Mouse (Mus musculus) G1E-ER4 (cell line): ENCODE measurements around the gene Dct. TPM values are rescaled to one million over a fixed set of nuclear protein-coding genes. Genes with fewer than 3 reads are reported as not detected.

Experiments
- GATA1 ChIP-seq: IDR thresholded peaks from one replicate; pipeline ENCODE4 v1.8.0; 2012; ENCODE audit warnings: low read length, inconsistent platforms
- polyA plus RNA-seq: library from polyadenylated mRNA; stranded (reverse); fragments of >175 nt; gene quantifications from 2 replicates; pipeline ENCODE4 v1.2.3, GENCODE M21; 2012

Gene Dct
- not detected in 2 replicates for polyA plus RNA-seq

DNA sequence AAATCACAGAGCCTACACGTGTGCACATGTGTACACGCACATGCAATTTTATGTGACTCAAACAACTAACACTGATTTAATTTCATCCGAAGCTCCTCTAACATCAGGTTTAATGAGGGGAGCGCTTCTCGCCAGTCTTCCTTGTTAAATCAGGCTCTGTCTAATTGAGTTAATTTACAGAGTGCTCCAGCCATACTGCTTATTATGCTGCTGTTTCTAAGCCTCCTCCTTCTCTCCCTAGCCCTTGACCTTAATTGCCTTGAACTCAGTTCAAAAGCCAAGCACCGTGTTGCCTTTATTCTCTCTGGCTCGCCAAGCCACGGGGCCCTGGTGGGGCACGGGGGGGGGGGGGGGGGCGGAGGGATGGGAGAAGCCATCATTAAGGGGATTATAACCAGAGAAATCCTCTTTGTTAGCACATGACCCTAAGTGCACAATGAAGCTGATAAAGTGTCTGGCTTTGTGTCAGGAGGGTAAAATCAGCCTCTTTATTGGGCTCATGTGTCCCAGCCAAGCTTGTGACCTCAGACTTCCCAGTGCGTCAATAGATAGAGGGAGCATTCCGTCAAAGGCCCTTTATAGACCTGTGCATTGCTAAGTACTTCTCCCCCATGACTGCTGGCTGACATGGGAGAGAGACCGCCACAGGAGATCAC is at the start of gene Dct:
TSS of gene Dct (minus strand) at position 270 of the 656 bp plus-strand sequence.
- no peak for TF ChIP-seq GATA1

DNA sequence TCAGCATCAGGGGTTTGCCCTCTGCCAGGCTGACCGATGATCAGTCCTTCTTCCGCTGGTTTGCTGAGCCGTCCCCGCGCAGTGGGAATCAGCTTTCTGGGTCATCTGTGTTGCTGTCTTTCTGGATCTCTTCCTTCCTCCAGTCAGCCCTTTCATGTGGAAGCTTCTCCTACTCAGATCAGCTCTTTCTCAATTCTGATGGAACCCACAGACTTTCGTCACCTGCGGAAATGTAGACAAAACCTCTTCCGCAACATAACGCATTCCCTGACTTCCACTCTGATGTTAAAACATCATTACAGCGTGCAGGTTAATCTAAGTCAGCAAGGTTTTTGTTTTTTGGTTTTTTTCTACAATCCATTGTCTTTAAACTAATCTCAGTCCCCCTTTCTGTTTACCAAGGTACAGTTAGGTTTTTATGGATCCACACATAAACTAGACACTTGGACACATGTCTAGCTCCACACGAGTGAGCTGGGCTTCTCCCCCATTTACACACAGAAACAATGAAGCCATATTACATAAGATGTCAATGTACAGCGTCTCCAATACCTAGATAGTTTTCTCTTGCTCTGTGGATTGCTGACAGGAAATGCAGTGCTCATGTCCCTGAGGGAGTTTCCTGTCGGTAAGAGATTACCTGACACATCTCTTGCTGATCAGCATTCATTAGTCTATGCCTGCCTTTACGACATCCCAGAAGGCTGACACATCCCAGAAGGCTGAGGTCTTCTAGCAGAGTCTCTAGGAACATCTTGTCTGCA is 49.4 kb upstream of the Dct start:
- no peak for TF ChIP-seq GATA1

DNA sequence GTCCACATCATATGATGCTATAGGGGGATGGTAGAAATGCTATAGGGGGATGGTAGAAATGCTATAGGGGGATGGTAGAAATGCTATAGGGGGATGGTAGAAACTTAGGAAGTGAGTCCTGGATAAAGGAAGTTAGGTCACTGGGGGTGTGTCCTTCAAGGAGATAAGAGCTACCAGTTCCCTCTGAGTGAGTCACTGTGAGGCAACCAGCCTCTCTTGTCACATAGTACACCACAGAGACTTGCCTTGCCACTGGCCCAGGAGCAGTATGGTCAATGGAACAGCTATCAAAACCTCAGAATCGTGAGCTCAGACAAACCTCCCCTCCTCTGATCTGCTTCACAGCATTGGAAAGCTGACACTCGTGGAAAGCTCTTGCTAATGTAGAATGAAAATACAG is 46.2 kb upstream of the Dct start:
- TF ChIP-seq GATA1 = no peak

DNA sequence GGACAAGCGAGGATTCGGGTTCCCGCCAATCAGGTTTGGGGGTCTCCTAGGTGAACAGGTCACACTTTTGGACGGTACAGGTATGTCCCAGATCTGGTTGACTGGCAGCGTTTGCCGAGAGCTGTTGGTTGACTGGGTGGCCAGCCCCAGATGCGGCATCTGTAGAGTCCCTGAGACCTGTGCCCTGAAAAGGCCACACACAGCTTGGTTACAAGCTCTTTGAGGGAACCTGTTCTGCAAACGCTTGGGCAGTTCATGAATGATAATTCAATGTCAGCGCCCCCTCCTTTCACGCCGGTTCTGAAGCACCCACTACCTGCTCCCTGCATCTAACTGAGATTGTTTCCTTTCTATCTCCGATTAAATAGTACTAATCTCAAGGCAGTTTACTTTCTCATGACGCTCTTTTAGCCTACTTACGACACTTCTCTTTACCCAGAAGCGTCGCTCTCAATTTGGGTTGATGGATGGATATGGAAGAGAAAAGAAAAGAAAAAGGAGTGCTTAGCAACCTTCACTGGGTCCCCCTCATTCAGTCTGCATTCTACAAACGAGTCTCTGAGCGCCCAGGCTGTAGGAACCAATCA is 37.9 kb upstream of the Dct start:
- TF ChIP-seq GATA1 = no peak

DNA sequence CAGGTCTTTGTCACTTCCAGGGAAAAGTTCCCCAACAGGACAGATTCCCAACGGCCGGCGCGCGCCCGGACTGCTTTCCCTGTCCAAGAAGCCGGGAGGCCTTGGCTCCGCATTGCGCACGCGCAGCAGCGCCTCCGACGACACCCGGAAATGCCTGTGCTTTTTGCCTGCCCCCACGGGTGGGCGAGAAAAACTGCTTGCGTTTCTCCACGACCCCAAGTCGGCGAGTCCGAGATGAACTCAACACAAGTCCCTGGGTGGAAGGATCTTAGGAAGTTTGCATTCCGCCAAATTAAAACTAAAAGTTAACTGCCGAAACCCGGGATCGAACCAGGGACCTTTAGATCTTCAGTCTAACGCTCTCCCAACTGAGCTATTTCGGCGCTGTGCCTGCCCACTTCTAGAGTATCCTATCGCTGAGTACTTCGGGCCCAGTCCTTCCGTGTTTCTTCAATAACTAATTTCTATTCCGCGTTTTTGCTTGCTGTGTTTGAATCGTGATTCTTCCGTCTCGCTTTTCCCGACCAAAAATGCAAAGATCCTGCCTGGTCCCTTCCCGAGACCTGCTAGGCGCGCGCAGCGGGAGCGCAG is 37.3 kb upstream of the Dct start:
- no peak for TF ChIP-seq GATA1

DNA sequence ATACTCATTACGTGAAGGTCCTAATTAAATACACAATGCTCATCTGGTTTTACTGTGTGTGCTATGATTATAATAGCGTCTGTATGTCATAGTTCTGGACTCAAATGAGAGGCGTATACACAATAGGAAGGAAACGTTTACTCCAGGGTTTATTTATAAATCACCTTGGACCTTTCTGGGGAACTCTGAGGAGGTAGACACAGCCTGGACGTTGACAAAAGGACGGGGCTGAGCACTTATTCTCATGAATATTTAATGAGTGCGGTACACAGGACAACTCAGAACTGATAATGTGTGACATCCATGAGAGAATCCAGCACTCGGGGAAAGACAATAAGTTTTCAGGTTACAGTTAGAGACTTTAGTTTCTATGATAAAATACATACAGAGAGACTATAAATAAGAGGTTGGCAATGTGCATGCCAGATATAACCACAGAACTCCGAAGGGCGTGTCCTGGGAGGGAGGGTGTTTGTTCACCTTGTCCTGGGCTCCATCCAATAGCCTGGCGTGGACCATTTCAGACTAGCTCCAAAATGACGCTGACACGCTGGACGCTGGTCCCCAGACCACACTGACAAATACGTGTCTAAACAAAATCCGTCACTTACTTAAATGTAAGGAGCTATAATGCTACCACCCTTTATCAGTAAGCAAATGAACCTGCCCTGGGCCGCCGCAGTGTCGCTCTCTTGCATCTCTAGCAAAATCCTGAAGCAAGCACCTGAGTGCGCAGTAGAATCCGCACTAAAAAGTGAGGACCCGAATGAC is 36.6 kb upstream of the Dct start:
- no peak for TF ChIP-seq GATA1

DNA sequence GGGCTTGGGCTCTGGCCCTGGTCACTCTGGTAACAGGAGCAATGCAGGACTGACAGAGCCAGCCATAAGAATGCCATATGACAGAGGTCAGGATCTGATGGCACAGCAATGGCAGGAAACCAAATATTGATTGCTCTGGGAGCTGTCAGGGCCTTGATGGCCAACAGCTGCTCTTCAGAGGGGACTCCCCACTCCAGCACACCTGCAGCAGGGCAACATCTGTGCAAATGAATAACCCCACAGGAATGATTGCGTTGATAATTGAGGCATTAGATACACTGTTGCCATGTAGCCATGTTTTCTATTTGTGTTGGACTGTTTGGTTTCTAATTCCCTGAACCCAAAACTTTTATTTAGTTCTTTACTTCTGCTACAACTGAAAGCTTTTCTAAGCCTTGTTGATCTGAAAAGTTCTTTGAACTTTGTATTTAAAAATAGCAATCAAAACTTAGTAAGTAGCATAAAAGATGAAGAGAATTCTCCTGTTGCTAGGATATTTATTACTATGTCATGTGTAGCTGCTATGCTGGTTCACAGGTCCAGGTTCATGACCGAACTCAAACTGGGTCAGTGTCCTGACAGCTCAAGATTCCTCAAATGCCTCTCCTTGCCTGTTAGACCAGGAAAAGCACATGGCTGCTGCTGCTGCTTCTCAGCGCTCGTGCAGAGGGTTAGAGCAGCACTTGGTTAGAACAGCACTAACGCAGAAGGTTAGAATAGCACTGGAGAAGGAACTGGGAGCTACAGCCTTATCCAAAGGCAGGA is 34.4 kb upstream of the Dct start:
- no peak for TF ChIP-seq GATA1

DNA sequence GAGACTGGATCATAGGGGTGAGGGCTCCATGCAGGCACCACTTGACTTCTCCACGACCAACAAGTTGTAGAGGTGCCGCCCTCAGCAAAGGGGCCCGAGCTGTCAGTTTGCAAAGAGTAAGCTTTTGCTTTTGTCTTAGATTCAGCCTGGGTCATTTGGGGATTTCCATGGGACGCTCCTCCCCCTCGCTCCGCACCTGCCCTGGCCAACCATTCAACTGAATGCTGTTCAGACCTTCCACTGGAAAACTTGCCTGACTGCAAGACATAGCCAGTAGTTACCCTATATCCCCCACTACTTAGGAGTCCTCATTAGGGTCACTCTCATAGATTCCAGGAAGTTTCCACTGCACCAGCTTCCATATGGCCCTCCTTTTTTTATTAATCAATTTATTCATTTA is 31.8 kb upstream of the Dct start:
- no peak for TF ChIP-seq GATA1

DNA sequence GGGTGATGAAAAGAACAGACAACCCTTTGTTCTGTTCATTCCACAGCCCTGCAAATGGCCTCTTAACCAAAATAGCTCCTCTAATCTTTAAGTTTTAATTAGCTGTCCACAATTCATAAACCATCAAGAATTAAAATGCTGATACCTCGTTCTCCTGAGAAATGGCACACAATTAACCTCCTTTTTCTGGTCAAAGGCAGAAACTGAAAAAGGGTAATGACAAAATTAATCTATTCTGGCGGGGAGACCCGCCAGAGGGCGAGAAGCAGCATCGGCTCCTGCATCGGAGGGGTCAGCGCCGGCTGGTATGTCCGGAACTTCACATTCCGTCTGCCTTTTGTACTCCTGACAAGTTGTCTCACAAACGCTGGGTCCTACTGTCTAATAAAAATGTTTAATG is 28.6 kb upstream of the Dct start:
- no peak for TF ChIP-seq GATA1

DNA sequence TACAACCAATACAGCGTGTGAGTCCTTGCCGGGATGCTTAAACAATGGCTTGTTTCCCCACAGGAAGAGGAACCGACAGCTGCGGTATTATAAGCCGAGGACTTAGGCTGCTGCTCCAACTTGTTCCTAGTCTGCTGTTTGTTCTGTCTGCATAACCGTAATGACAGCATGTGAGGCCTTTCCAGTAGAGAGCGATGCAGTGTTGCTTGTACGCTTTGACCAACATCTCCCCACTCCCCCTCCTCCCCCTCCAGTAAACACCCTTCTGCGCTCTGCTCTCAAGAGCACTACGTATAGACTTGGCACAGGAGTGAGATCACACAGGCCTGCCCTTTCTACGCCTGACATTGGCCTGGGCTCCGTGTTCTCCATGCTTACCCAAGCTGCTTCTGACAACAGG is 18.1 kb upstream of the Dct start:
- no peak for TF ChIP-seq GATA1

DNA sequence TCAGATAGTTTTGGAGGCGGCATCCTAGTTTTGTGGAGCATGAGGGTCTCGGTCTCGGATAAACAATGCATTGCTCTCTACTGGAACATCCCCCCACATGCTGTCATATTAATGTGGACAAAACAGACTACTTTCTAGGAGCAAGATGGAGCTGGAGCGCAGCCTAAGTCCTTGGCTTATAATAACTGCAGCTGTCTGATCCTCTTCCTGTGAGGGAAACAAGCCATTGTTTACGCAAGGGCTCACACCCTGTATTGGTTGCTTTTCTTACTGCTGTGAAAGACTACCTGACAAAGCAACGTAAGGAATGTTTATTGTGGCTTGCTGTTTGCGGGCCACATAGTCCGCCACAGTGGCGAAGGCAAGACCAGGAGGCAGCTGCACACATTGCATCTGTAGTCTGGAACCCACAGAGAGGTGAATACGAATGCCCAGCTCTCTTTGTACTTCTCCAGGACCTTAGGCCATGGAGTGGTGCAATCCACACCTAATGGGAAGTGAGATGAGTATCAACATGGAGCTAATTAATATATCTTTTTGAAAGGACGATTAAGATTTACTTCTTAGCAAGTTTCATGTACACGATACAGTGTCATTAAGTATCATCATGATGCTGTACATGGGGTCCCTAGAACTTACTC is 17.5 kb upstream of the Dct start:
- TF ChIP-seq GATA1 = no peak

DNA sequence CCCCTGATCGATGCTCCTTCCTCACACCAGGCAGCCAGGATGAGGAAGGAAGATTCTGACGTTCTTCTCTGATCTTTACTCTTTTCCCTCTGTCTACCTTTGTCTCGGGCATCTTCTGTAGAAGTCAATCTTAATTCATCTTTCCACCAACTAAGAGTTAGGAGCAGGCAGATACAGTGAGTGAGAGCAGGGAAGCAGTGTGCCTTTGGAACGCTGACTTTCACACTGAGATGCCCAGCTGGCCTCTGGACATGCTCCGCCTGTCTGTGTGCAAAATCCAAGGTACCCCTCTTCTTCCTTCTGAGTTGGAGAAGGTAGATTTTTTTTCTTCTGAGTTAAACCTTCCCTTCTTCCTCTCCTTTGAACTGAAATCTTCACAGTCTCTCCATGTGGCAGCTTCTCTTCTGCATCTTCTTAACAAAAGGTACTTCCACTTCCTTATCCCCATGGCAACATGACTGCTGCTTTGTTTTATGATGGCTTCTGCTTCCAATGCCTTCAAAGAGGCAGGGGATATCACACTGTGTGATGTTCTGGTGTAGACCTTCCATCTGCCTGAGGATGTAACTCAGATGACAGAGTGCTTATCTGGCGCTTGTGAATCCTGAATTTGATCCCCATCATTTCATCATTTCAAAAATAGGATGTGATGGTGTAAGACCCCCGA is 9.9 kb upstream of the Dct start:
- no peak for TF ChIP-seq GATA1

DNA sequence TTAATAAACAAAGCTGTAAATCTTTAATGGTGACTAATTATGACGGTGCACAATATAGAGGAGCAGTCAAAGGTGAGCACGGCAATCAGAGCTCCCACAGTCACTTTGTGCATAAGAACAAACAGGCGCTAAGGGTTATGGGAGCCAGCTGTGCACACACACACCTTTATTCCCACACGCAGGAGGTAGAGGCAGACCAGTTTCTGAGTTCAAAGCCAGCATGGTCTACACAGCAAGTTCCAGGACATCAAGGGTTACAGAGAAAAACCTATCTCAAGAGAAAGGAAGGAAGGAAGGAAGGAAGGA is 6.5 kb upstream of the Dct start:
- no peak for TF ChIP-seq GATA1
